Mouse (Mus musculus): ENCODE data around the gene Sik1.

DNA sequence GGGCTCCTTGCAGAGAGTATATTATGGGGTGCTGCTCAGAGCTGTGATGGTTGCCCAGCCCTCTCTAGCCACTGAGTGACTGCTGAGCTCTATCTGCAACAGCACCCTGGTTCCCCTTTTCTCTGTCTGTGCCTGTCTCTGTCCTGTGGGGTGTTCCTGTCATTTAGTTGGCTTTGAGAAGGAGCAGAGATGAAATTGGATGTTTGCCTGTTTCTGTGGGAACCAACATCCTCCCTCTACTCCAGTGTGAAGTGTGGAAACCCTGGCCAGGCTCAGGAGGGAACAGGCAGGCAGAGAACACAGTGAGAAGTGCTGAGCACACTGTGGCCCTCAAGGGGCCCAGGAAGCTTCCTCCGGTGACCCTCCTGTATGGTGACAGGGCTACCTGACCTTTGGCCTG lies 40.8 kb downstream of the Sik1 start:
- no peak for TF ChIP-seq MAFK (IDR thresholded peaks at IDR 0.05; ENCODE audit: insufficient read depth, low read depth, low read length)
- no peak for TF ChIP-seq ZNF384 (IDR thresholded peaks at IDR 0.05; ENCODE audit: low read depth, low read length)
- TF ChIP-seq HCFC1 (IDR thresholded peaks at IDR 0.05; ENCODE audit: borderline replicate concordance, insufficient read depth, low read length) = no peak
- TF ChIP-seq CHD2 (IDR thresholded peaks at IDR 0.05; ENCODE audit: low read depth, low read length) = no peak

Measured in ES-E14 (cell line).